Mouse (Mus musculus) myocyte (in vitro differentiated cells): Measurements from ENCODE around the gene Dnajc13.

Experiments used
- CEBPB ChIP-seq: IDR thresholded peaks from 2 replicates; pipeline ENCODE4 v1.6.1; 2011; ENCODE audit warnings: mild to moderate bottlenecking, moderate library complexity; ENCODE audit not compliant: poor library complexity, insufficient read depth, severe bottlenecking
- MAX ChIP-seq: IDR thresholded peaks from one replicate; pipeline ENCODE4 v1.6.1; 2011; ENCODE audit warnings: low read depth, mild to moderate bottlenecking, control low read depth
- MYOD1 ChIP-seq, 3 experiments: IDR thresholded peaks; one replicate each; pipeline ENCODE4 v1.6.1; 2011; ENCODE audit warnings: control low read depth in 2 of 3, low read depth in 2 of 3, mild to moderate bottlenecking in 2 of 3, moderate library complexity in 1 of 3; ENCODE audit not compliant: insufficient read length in 2 of 3, control insufficient read depth in 1 of 3
- MYOG ChIP-seq, 3 experiments: IDR thresholded peaks; one replicate each; pipeline ENCODE4 v1.6.1; 2011; ENCODE audit warnings: control low read depth in 2 of 3, low read depth in 2 of 3, mild to moderate bottlenecking in 2 of 3; ENCODE audit not compliant: insufficient read length in 2 of 3, control insufficient read depth in 1 of 3, insufficient read depth in 1 of 3
- POLR2A ChIP-seq: IDR thresholded peaks from one replicate; pipeline ENCODE4 v1.6.1; 2011; ENCODE audit warnings: low read depth, mild to moderate bottlenecking, control low read depth, moderate library complexity; ENCODE audit not compliant: insufficient read length
- POLR2AphosphoS2 ChIP-seq: IDR thresholded peaks from one replicate; pipeline ENCODE4 v1.6.1; 2011; ENCODE audit warnings: low read depth, control low read depth; ENCODE audit not compliant: insufficient read length
- TCF12 ChIP-seq: IDR thresholded peaks from one replicate; pipeline ENCODE4 v1.6.1; 2011; ENCODE audit warnings: mild to moderate bottlenecking, control low read depth; ENCODE audit not compliant: poor library complexity, insufficient read depth, severe bottlenecking
- USF1 ChIP-seq: IDR thresholded peaks from one replicate; pipeline ENCODE4 v1.6.1; 2011; ENCODE audit warnings: low read depth, mild to moderate bottlenecking, control low read depth, moderate library complexity

DNA sequence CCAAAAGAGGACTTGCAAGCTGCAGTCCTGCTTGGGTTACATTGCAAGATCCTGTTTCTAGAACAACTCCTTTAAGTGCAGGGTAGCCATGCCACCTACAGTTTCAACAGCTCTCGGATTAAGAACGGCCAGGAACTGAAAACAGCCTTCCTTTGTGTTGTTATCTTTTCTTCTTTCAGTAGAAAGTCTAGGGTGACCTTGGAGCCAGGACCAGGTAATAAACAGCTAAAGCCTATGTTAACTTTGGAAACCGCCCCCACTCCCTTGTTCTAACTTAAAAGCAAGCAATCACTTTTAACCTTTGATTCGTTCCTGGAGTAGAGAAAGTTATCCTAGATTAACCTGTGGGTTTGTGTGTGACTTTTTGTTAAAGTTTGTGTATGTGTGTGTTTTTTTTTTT lies 41.6 kb upstream of the Dnajc13 start:
- no peak for TF ChIP-seq USF1
- TF ChIP-seq POLR2A: no peak
- no peak for TF ChIP-seq MAX
- TF ChIP-seq TCF12: no peak
- no peak for TF ChIP-seq MYOD1 (IDR thresholded peaks at IDR 0.05; ENCODE audit: control insufficient read depth in 1 of 3, insufficient read length in 2 of 3, low read depth in 2 of 3)
- TF ChIP-seq CEBPB: no peak
- no peak for TF ChIP-seq POLR2AphosphoS2
- TF ChIP-seq MYOG (IDR thresholded peaks at IDR 0.05; ENCODE audit: control insufficient read depth in 1 of 3, insufficient read depth in 1 of 3, insufficient read length in 2 of 3, low read depth in 2 of 3): no peak
